Mouse (Mus musculus): ENCODE results near the gene 1700086D15Rik.

- no peak for TF ChIP-seq EP300 (IDR thresholded peaks at IDR 0.05; ENCODE audit: low read depth)
- TF ChIP-seq CTCF (IDR thresholded peaks at IDR 0.05; ENCODE audit: low read depth), result no peak
Observed at GRCm38 (mm10) chr11:65170121-65170750, 10.5 kb upstream of the 1700086D15Rik start.

All from liver, postnatal 0 days (tissue).